Mouse (Mus musculus) left cerebral cortex, postnatal 36 days (tissue): Measurements from ENCODE around the gene Pex19. TPM values are rescaled to one million over a fixed set of nuclear protein-coding genes. Genes with fewer than 3 reads are reported as not detected.

Experiments
- DNase-seq, 2 experiments: peaks; one replicate each; pipeline ENCODE4 v3.0.0; 2021 to 2022; ENCODE audit warnings: low spot score in 2 of 2, mixed read lengths in 1 of 2
- intact Hi-C: fragments of 180-260 bp; cut with DNase I; formaldehyde crosslinking; loops from one replicate; pipeline ENCODE4 v1.15.1; 2025
- total RNA-seq, 2 experiments: library from RNA; stranded (reverse); gene quantifications; 2 replicates each; pipeline ENCODE4 v1.2.3; 2021

The Pex19 gene
- total RNA-seq, 2 experiments from 2014 or later = 95.6 to 105 TPM

DNA sequence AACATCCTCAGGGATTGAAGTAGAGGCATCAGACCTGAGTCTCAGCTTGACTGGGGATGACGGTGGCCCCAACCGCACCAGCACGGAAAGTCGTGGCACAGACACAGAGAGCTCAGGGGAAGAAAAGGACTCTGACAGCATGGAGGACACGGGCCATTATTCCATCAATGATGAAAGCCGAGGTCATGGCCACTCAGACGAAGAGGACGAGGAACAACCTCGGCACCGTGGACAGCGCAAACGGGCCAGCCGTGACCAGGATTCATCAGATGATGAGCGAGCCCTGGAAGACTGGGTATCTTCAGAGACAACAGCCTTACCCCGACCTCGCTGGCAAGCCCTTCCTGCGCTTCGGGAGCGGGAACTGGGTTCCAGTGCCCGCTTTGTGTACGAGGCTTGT lies 45.8 kb downstream of the Pex19 start:
- intact Hi-C loops = no loop called here

DNA sequence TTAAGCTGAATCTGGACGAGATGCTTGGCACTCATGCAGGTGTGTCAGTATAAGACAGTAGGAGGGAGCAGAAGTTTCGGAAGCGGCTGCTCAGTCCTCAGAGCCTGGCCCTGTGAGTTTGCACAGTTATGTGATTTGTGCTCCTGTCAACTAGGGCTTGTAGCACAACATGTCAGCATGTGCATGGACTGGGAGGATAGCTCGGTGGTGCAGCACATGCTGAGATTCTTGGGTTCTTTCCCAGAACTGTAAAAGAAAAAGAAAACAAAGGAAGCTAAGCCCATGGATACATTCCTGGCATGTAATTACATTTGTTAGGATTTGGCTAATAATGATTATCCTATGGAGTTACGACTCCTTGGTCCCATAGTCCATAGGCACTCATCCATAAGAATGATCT lies 46.6 kb downstream of the Pex19 start:
- intact Hi-C loops = no loop called here
- no peak for DNase-seq

More for the DNA sequence above, 45.8 kb downstream of the Pex19 start:
- DNase-seq = no peak

DNA sequence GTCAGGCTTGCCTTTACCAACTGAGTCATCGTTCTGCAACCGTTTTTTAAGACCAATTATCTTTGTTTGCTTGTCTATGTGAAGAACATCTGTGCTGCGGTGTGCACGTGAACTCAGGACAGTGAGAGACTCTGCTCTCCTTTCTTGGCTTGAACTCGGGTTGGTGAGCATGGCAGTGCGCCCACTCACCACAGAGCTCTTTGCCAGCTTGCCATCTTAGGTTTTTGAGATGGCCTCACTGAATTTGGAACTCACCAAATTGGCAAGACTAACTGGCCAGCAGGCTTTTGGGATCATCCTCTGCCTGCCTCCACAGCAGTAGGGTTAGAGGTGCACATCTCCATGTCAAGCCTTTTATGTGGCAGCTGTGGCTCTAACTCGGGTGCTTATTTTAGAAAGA lies 51.2 kb downstream of the Pex19 start:
- intact Hi-C loops = no loop called here

DNA sequence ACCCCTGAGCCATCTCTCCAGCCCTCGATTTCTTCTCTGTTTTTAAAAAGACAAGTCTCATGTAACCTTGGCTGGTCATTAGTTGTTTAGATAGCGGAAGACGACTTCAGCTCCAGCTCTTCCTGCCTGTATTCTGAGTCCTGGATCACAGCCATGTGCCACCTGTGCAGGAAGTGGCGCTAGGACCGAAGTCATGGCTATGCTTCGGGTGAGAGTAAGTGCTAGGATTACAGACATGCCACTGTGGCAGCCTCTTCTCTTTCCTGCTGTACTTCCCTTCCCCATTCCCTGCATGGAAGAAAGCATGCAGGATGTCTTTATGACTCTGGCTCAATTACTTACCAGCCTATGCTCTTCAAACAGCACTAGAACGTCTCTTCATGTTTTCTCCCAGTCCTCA lies 52.5 kb downstream of the Pex19 start:
- intact Hi-C loops = no loop called here
- no peak for DNase-seq

More for the DNA sequence above, 51.2 kb downstream of the Pex19 start:
- no peak for DNase-seq

DNA sequence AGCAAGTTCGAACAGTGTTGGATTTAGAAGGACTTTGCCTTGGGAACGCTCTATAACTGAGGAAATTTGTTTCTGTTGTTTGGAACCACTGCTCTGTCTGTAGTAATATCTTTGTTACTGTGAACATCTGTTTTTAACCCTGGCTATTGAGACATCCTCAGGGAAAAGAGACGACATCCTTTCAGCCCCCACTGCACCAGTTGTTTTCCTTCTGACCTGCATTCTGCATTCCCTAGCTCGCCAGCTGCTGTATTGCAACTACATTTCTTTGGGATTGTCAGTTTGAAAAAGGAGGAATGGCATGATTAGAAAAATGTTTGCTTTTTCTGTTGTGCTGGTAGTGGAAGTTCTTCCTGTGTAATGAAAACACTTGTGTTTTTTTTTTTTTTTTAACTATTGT lies 54.3 kb downstream of the Pex19 start:
- intact Hi-C loops = no loop called here
- DNase-seq = no peak

DNA sequence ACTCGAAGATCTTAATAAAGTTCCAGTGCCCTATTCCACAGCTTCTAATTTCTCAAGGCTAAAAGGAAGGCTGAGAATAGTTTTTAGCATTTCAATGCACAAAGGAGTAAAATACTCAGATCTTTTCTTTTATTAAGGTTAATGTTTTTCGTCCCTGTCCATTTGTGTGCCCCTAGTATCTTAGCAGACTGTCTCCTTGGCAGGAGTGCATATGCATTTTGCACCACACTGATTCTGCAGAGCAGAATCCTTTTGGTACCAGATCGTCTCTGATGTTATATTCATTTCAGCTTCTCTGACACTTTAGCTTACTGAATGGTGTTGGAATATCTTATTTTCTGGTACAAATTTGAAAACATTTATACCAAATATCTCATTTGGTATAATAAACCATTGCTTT lies 55.2 kb downstream of the Pex19 start:
- intact Hi-C loops = no loop called here
- DNase-seq = no peak

DNA sequence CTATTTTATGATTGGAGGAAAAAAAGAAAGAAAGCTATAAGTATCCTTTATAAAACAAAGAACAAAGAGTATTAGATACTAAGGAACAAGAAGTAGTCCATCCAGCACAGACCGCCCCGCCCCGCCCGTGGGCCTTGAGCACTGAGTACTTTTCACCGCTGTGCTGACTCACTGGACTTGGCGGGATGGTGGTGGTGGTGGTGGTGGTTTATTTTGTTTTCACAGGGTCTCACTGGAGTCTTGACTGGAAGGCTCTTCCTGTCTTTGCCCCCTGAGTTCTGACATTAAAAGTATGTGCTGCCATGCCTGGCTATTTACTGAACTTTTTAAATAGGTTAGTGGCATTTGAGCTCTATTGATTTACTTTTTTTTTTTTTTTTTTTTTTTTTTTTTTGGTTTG lies 56.5 kb downstream of the Pex19 start:
- DNase-seq = no peak
- intact Hi-C loops = no loop called here

DNA sequence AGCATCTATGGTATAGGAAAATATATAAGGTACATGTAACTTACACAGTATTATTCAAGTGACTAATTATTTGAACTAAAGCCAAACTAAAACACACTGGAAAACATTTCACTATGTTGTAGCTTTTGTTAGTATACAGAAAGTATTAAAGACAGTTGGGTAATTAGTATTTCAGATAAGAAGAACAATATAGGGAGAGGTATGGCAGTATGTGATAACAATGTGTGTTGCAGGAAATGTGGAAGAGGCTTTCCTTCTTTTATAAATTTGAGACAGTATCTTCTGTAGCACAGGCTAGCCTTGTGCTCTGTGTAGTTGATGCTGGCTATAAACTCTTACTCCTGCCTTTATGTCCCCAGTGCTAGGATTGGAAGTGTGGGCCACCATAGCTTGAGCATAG lies 57.4 kb downstream of the Pex19 start:
- no peak for DNase-seq
- intact Hi-C loops = no loop called here

Other genes with a start within 250 kb of the Pex19 start
- gene Gm10521, start 231.1 kb upstream of the Pex19 start, total RNA-seq = under 1 TPM in 1 of 2 experiments, not detected in 1; 0.16 TPM
- gene Slamf6, start 209.2 kb upstream of the Pex19 start, total RNA-seq = not detected
- gene Vangl2, start 98.3 kb upstream of the Pex19 start, total RNA-seq = 10 to 100 TPM; 10.5 to 16.4 TPM
- under 1 TPM; 0.42 to 0.72 TPM for gene Nhlh1, start 69.2 kb upstream of the Pex19 start, total RNA-seq
- gene Copa, start 44.2 kb upstream of the Pex19 start, total RNA-seq = 100 to 1,000 TPM; 143 to 144 TPM
- gene Ncstn, start 44.0 kb upstream of the Pex19 start, total RNA-seq = 10 to 100 TPM; 63.3 to 71.6 TPM
- 100 to 1,000 TPM; 113 to 124 TPM for gene Dcaf8, start 21.3 kb downstream of the Pex19 start, total RNA-seq
- 100 to 1,000 TPM; 409 to 413 TPM for gene Pea15a, start 80.0 kb downstream of the Pex19 start, total RNA-seq
- gene Casq1, start 93.1 kb downstream of the Pex19 start, total RNA-seq = 1 to 10 TPM in 1 of 2 experiments, under 1 TPM in 1; 0.67 to 1.0 TPM
- not detected for gene Atp1a4, start 131.7 kb downstream of the Pex19 start, total RNA-seq
- 100 to 1,000 TPM; 253 to 300 TPM for gene Igsf8, start 134.9 kb downstream of the Pex19 start, total RNA-seq
- gene Atp1a2, start 171.3 kb downstream of the Pex19 start, total RNA-seq = 100 to 1,000 TPM; 590 to 654 TPM
- gene Kcnj9, start 202.6 kb downstream of the Pex19 start, total RNA-seq = 100 to 1,000 TPM; 134 to 136 TPM
- 10 to 100 TPM; 86.8 to 97.1 TPM for gene Kcnj10, start 214.5 kb downstream of the Pex19 start, total RNA-seq
- gene Pigm, start 249.8 kb downstream of the Pex19 start, total RNA-seq = 1 to 10 TPM; 7.8 to 8.3 TPM